Mouse (Mus musculus) left cerebral cortex, postnatal 14 days (tissue): ENCODE results near the gene Sh3pxd2a. TPM values are rescaled to one million over a fixed set of nuclear protein-coding genes. Genes with fewer than 3 reads are reported as not detected.

Experiments
- DNase-seq, 2 experiments: peaks; one replicate each; pipeline ENCODE4 v3.0.0; 2021 to 2022; ENCODE audit warnings: low spot score in 2 of 2, mixed read lengths in 1 of 2
- intact Hi-C: fragments of 180-260 bp; cut with DNase I; formaldehyde crosslinking; loops from one replicate; pipeline ENCODE4 v1.15.1; 2025
- long read RNA-seq, 2 experiments: library from polyadenylated mRNA; stranded (forward); transcript quantifications; one replicate each; pipeline ENCODE4 v2.0.0; 2021
- total RNA-seq, 2 experiments: library from RNA; stranded (reverse); gene quantifications; 2 replicates each; pipeline ENCODE4 v1.2.3; 2021

Gene Sh3pxd2a
- total RNA-seq = 10 to 100 TPM; 30.9 TPM
- long read RNA-seq, experiment 1, partial matches to known transcripts = 0 of 3 reads
- long read RNA-seq, experiment 1, other reads (novel, unspliced or antisense) = 3 of 3 reads
- long read RNA-seq, experiment 2, partial matches to known transcripts = 0 of 1 reads
- long read RNA-seq, experiment 2, other reads (novel, unspliced or antisense) = 1 of 1 reads

DNA sequence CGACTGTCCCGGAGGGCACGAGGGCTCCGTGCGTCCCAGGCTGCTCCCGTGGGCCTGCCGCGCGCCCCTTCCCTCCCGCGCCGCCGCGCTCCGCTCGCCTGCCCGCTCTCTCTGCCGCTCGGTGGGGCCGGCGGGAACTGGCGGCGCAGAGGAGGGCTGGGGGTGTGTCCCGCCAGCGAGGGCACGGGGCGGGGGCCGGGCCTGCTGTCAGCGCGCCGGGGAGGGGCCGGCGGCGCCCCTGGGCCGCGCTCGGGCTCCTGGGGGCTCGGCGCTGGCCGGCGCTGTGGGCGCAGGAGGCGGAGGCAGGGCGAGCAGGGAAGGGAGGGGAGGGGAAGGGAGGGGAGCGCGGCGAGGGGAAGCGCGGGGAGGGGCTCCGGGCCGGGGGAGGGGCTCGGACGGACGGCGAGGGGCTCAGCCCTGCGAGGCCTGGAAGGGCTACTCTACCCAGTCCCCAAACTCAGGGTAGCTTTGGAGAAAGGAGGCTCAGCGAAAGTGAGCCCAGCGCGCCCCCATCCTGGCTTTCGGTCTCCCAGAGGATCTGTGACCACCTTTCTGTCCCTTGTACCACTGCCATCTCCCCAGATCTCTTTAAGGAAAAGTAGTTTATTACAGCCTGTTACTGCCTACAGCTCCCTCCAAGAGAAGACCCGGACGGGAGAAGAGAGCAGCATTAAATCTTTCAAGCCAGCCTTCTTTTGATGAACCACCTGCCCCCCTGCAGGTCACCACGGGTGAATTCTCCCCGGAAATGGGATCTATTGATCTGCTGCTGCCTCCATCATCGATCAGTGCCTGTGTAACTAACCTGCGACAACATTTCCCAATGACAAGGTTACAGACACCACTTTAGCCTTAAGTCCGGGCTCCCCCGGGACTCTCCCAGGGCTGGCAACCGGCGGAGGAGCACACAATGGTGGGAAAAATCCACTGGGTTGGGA, at the start of gene Sh3pxd2a:
Gene Sh3pxd2a (minus strand): TSS at position 98 of the 938 bp plus-strand sequence.
- no peak for DNase-seq

GRCm38 (mm10) chr19:47513618-47513897, 49.4 kb upstream of the Sh3pxd2a start:
- intact Hi-C loops = no loop called here
- DNase-seq = no peak

More for the DNA sequence above, at the start of gene Sh3pxd2a:
- intact Hi-C loops = loop anchor here (2.0 kb wide), 1 partner anchor 108 kb away; no protein-coding TSS in a partner anchor

GRCm38 (mm10) chr19:47512794-47513617, 48.8 kb upstream of the Sh3pxd2a start:
- no peak for DNase-seq
- intact Hi-C loops = no loop called here

GRCm38 (mm10) chr19:47511958-47512357, 47.8 kb upstream of the Sh3pxd2a start:
- no peak for DNase-seq
- intact Hi-C loops = no loop called here

GRCm38 (mm10) chr19:47511294-47511675, 47.1 kb upstream of the Sh3pxd2a start:
- DNase-seq = no peak
- intact Hi-C loops = no loop called here

DNA sequence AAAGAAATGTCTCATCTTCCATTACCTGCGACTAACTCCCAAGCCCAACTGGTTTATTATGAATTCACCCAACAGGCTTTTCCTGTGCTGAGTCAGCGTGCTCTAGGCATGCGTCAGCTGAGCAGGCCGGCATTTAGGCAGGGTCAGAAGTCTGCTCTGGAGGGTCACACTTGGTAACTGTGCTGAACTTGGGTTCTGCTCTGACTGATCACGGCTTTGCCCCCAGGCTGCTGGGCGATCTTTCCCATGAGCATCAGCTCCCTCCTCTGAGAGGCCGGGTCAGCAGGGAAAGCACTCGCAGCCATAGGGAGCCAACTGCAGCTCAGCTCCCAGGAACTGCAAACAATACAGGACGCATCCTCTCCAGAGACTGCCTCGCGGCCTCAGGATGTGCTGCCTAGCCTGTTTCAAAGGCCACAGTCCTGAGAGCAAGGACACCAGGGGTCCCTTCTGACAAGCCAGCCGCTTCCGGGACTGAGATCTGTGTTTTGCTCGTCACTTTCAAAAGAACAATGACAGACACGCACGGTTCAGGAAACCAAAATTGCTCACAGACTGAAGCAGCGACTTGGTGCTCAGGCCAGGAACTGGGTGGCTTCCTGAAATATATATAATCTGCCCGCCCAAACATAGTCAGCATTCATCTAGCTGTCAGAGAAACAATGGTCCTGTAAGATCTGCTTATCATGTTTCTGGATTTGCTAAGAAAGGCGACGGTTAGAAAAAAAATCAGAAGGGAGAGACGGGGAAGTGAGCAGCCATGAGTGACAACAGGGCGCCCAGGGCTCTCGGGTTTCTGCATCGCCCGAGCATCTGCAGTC, 46.5 kb upstream of the Sh3pxd2a start:
- DNase-seq = no peak
- intact Hi-C loops = no loop called here

DNA sequence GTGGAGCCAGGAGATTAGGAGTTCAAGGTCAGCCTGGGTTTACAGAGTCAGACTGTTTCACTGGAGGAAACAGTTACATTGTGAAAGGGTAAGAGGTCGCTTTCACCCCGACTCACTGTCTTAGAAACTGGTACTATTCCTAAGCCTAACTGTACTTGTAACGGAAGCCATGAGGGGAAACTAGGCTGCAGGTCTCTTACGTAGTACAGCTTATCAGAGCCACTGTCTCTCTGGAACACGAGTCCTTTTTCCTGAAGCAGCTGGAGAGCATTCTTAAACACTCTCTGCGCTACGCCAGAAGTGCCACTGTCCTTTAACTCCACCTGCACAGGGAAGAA, 45.9 kb upstream of the Sh3pxd2a start:
- intact Hi-C loops = no loop called here
- no peak for DNase-seq

GRCm38 (mm10) chr19:47508771-47509281, 44.6 kb upstream of the Sh3pxd2a start:
- no peak for DNase-seq
- intact Hi-C loops = loop anchor here (5.0 kb wide), 3 partner anchors 73 to 223 kb away; partner anchors contain the start of gene Sfr1

DNA sequence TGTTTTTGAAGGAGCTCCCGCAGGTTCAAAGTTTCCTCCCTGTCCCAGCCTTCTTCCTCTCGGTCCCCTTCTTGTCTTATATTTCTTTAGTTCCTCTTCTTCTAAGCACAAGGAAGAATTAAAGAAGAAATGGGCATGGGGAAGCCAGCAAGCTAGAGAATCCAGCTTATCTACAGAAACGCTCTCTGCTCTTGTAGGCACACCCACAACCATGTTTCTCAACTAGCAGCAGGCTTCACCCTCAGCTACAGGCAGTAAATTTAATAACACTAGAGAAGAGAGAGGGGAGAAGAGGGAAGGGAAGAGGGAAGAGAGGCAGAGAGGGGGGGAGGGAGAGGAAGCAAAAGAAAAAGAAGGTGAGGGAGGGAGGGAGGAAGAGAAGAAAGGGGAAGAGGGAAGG, 44.0 kb upstream of the Sh3pxd2a start:
- no peak for DNase-seq
- intact Hi-C loops = loop anchor here (5.0 kb wide), 3 partner anchors 74 to 224 kb away; partner anchors contain the start of gene Sfr1

GRCm38 (mm10) chr19:47507128-47508121, 43.2 kb upstream of the Sh3pxd2a start:
- intact Hi-C loops = loop anchor here (2.0 to 5.0 kb wide), 4 partner anchors 75 to 313 kb away; partner anchors contain the start of gene Sfr1
- peak; percentile 77 to 79 for DNase-seq

DNA sequence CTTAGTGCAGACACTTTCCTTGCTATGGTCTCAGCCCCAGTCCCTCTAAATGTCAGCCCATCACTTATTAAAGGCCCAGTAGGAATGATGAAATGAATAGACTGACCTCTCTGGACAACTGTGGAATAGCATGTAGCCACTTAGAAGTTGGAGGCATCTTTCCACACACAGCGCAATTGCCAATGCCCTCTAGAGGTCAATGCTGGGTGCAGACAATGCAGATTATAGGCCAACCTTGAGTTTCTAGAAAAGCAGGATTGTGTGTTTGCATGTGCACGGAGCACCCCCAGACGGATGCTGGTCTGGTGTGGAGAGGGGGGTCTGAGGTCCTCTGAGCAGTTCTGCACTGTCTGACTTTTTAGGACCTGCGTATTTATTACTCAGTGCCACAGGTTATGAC, 39.4 kb upstream of the Sh3pxd2a start:
- intact Hi-C loops = no loop called here
- DNase-seq = no peak

- intact Hi-C loops = loop anchor here (1.0 kb wide), 1 partner anchor 146 kb away; no protein-coding TSS in a partner anchor
Measured at GRCm38 (mm10) chr19:47502563-47502962, 38.4 kb upstream of the Sh3pxd2a start.

GRCm38 (mm10) chr19:47500389-47501011, 36.3 kb upstream of the Sh3pxd2a start:
- DNase-seq = no peak
- intact Hi-C loops = no loop called here

More at GRCm38 (mm10) chr19:47502563-47502962, 38.4 kb upstream of the Sh3pxd2a start:
- DNase-seq = no peak

DNA sequence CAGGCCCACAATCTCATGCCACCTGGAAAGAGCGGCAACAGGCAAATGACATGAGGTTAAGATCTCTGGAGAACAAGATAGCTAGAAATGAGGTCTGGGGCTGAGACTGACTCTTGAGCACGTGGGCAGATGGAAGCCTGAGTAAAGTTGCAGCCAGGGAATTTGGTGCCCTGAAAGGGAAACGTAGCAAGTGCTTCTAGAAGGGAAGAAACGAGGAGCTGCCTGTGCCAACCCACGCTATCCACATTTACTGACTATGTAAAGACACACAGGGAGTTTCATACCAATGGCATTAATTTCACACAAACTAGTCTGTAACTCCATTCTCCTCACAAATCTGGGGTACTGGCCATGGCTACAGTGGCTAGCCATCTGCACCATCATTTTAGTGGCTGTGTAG, 35.6 kb upstream of the Sh3pxd2a start:
- no peak for DNase-seq
- intact Hi-C loops = loop anchor here (10.0 kb wide), 1 partner anchor 225 kb away; no protein-coding TSS in a partner anchor

DNA sequence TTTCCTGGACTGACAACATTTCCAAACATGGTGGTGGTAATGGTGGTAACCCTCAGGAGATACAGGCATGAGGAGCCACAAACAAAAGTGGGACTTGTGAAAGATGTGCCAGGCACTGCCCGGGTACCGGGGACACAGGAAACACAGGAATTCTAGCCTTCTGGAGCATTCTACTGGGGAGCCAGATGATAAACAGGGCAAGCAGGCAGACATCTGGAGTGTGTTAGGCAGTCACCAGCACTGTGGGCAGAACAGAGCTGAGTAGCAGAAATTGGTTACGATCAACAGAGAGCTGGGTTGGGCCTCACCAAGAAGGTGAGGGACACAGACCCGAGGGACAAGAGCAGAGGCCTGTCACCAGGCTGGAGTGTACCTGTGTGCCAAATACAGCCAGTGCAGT, 34.7 kb upstream of the Sh3pxd2a start:
- intact Hi-C loops = loop anchor here (10.0 kb wide), 1 partner anchor 224 kb away; no protein-coding TSS in a partner anchor

DNA sequence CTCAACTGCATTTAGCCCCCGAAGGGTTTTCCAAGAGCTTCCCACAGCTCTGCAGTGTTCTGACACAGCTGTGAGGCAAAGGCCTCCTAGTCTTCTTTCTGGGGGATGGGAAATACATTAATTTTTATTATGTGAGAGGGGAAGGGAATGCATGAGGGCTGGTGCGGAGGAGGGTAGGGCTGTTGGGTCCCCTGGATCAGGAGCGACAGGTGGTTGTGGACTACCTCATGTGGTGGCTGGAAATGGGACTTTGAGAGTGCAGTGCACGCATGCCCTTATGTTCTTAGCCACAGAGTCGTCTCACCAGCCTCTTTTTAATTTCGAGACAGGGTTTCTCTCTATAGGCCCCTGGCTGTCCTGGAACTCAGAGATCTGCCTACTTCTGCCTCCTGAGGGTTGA, 33.5 kb upstream of the Sh3pxd2a start:
- intact Hi-C loops = loop anchor here (10.0 kb wide), 1 partner anchor 223 kb away; no protein-coding TSS in a partner anchor
- no peak for DNase-seq

More for the DNA sequence above, 34.7 kb upstream of the Sh3pxd2a start:
- DNase-seq = no peak

- intact Hi-C loops = loop anchor here (10.0 kb wide), 1 partner anchor 223 kb away; no protein-coding TSS in a partner anchor
- DNase-seq = no peak
Measured at GRCm38 (mm10) chr19:47497313-47497712, 33.1 kb upstream of the Sh3pxd2a start.
